Mouse (Mus musculus) mouse embryonic stem cell (cell line): ENCODE measurements around the gene Siah3.

ENCODE experiments used
- in situ Hi-C, 2 experiments: fragments of 300-500 bp; cut with MboI; formaldehyde crosslinking; loops; 1 replicate in 1 of 2; 3 replicates in 1 of 2; pipeline ENCODE4 v1.14.3; 2019 to 2020; ENCODE audit warnings: low sequenced_read_pairs in 2 of 2, low pct_unique_long_range_greater_than_20kb in 1 of 2, mixed read lengths in 1 of 2; ENCODE audit not compliant: unreplicated experiment in 1 of 2

Siah3 gene

DNA sequence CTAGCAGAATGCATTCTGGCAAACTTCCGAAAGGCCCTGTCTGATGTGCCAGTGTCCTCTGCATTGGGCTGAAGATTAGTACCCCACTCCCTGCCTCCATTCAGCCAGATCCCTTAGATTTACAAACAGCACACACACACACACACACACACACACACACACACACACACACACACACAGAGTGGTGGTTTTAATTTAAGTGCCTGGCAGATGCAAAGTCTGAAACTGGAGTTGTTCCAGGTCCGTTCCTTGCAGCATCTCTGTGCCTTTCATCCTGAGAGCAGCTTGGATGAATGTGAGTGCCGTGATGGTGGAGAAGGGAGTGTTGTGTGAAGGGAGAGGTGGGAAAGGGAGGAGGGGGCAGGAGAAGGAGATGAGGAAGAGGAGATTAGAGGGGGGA is 4.2 kb downstream of the Siah3 start:
- in situ Hi-C loops: no loop called here

DNA sequence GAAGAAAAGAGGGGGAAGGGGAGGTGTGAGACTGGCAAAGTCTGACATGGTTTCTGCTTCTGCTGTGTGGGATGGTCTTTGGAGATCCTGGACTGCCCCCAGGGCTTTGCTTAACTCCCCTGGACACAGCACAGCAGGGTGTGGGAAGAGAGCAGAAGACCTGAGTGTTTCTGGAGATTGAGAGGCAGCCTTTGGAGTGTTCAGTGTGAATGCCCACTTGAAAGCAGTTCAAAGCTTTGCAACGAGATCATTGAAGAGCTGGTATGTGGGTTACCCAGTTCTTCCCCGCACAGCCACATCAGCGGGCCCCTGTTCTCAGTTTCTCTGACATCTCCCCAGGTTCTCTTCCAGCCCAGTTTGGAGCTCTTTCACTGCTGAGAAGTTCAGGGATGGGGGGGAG is 4.7 kb downstream of the Siah3 start:
- in situ Hi-C loops: no loop called here

DNA sequence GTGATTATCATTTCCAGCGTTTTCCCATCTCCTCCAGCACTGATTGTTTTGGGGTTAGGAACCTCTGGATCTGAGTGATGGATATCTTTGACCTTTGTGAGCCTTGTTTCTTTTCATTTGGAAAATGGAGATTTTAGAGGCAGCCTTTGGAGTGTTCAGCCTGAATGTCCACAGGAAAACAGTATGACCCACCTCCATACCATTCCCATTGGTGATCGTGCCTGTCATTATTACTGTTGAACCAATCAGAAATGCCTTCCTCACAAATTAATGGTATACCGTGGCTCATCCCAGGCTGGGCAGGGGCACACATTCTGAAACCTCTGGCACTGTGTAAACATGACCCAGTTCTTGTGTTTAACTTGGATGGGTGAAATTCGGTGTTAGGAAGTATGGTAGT is 6.0 kb downstream of the Siah3 start:
- in situ Hi-C loops: no loop called here

DNA sequence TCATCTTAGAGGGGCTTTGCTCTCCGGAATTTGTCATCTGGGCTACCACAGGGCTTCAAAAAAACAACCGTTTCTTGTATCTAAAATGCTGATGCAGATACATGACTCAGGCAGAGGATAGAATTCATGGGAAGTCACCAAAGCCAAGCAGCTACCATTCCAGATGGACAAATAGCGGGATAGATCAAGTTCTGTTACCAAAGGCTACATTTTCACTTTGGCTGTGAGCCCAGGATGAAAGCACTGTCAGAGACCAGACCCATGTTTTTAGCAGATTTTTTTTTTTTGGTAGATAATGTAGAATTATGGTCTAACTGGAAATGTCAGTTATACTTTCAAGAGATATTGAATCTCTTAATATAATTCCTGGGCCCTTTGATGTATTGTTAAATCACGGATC is 7.4 kb downstream of the Siah3 start:
- in situ Hi-C loops: no loop called here

DNA sequence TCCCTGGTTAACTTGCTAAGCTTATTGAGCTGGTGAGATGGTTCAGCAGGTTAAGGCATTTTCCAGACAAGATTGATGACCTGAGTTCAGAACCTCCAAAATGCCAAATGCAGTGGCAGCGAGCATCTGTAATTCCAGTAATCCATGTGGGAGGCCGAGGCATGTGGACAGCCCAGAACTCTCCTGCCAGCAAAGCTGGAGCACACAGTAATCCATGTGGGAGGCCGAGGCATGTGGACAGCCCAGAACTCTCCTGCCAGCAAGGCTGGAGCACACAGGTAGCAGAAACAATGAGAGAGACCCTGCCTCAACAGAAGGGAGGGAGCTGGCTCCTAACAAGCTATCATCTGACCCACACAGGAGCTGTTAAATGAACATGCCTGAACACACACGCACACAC is 13.2 kb downstream of the Siah3 start:
- in situ Hi-C loops: no loop called here

DNA sequence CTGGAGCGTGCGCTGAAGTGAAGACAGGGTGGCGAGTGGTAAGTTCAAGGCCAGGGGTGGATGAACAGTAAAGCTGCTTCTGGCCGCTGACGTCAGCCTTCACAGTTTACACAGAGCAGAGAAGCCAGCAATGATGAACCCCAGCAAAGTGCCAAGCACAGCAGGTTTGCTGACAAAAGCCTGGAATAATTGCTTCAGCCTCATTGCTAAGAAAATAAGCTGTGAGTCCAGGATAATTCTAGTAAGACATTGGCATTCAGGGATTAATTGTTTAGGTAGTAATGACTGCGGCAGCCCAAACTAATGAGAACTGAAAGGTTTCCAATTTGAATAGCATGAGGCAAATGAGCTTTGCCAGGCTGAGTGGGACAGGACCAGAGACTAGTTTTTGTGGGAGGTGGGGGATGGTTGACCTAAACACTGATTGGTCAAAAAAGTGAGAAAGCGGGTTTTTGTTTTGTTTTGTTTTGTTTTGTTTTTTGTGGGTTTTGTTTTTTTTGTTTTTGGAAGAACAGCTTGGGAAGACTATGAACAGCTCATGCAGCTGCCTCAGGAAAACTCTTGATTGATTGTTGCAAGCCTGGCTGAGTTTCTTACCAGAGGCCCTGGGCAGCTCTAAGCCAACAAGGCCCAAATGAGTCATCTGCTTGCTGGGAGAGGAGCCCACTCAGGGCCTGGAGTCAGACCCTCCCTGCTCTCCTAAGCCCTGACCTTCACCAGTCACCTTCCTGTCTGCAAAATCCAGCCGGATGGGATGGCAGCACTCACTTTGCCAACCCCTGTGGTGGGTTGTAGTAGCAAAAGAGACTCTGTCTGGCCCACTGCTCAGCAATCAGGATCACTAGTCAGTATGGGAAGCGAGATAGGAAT is 17.5 kb downstream of the Siah3 start:
- in situ Hi-C loops: no loop called here

DNA sequence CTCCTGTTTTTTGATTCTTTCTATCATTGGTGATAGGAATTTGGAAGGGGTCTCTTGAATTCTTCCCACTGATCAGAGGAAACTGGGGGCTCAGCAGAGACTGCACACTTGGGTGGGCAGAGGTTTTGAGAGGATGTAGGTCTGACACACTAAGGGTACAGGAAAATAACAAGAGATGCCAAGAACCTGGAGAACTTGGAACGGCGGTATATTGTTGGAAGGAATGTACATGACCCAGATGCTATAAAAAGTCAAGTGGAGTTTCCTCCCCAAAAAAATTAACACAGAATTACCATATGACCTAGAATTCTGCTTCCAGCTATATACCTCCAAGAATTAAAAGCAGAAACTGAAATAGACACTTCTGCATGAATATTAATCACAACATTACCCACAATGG is 20.1 kb downstream of the Siah3 start:
- in situ Hi-C loops: no loop called here

DNA sequence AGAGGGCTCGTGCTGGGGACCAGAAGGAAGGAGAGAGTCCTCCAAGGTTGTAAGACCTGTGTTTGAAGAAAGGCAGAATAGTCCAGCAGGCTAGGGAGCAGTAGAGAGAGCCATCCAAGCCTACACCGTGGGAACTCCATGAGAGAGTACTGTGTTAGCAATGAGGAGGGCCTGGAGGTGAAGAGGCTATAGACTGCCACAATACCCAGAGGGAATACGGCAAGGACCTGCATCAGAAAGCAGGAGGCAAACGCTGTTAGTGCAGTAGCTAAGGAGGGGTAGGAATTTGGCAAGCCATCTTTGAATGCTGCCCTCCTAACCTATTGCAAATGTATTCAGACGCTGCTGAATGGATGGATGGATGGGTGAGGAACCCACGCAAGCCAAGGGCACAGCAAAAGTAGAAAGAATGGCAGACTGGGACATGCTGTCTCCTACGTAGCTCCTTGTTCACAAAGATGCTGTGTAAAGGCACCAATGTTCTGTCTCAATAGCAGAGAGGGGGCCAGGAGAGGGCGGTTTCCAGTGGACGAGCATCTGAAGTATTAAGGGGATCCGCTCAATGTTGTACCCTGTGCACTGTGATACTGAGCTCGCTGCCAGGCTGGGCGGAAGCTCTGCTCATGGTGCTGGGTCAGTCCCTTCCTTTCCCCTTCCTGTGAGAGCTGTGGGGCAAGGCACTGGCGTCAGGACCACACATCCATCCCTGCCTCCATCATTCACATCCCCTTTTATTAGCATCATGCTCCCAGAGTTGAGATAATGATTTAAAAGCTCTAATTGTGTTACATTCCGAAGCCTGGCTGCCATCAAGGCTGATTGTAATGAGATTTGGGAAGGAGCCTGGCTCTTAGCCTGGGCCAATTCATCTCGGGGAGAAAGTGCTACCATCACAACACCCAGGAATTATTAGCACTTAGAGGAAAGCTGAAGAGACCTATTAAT is 26.7 kb downstream of the Siah3 start:
- in situ Hi-C loops: no loop called here

DNA sequence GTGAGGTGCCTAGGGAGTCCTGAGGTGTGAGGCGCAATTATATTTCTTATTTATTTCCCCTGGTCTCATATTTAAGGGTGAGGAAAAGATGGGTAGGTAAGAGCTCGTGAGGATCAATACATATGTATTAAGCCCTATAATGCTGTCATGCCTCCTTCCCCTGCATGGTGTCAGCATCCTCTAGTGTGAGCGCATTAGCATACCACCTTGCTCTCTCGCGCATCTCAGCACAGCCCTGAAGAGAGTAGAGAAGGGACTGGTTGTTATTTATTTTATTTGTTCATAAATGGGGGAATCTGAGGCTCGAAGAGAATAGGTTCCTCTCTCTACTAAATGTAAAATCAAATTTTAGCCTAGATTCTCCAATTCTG is 27.4 kb downstream of the Siah3 start:
- in situ Hi-C loops: no loop called here

DNA sequence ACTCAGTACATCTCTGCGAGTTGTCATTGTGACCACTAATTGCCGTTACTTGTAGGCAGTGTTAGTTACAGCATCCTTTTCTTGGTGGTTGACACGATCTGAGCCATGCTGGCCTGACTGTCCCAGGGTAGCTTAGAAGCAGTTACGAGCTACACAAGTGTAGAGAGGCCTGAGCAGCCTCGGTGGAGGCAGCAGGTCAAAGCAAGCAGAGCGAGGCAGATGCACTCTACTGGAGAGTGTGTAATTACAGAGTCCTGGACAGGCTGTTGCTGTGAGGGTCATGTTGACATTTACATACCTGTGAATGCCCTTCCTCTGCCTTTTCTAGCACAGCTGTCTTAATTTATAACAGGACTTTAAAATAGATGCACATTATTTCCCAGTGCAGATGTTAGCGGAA is 32.1 kb downstream of the Siah3 start:
- in situ Hi-C loops: no loop called here

DNA sequence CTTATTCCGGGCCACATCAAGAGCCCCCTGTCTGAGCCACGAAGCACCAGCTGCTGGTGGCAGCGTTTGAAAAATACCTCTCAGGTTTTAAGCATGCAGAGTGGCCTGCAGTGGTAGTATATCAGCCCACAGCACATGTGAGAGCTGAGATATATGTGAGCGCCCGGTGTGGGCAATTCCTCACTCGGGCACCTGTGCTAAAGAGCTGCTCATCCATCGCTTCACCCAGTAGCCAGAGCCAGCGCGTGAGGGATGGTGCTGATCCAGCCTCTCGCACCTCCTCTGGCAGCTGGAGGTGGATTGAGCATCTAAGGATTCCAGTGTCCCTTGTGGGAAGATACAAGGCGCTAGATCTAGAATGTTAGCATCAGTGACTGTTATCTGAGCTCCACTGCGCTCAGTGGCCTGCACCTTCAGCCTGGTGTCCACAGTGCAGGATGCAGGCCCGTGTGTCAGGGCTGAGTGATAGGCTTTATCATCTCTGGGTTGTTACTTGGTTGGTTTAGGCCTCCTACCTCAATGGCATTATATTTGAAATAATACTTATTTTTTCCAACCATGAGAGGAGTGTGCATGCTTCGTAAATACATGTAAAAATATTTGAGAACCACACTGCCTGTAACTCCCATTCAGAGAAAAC is 37.9 kb downstream of the Siah3 start:
- in situ Hi-C loops: no loop called here

DNA sequence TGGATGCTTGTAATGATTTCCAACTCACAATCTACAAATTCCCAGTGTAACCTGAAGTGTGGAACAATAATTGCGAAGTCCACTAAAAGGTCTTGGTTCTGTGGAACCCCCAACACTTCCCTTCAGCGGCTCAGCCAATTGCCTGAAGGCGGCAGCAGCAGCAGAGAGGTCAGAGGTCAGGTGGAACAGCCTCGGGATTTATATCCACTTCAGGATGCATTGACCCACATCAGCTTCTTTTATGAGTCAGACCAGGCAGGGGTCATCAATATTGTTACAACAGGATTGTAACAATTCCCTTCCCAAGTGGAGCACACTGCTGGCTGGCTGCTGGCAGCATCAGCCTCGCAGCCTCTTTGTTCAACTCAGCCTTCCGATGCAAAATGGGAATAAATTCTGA is 39.1 kb downstream of the Siah3 start:
- in situ Hi-C loops: no loop called here

DNA sequence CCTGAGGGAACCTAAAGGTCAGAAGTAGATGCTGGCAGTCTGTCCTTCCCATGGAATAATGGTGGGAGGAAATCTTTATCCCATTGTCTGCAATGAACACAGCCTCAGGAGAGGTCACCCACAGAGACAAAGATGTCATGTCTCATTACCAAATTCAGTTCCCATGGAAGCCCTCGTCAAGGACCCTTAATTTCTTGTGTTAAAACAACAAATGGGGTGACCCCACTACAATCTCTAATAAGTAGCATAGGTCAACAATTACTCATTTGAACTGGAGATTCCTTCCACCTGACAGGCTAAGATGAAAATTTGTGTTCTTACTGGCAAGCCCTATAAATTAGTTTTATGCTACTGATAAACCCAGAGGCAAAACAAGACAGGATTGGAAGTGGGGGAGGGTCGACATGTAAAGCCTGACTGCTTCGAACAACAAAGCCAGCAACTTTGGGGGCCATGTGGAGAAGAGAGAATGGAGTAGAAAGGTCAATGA is 45.8 kb downstream of the Siah3 start:
- in situ Hi-C loops: no loop called here

DNA sequence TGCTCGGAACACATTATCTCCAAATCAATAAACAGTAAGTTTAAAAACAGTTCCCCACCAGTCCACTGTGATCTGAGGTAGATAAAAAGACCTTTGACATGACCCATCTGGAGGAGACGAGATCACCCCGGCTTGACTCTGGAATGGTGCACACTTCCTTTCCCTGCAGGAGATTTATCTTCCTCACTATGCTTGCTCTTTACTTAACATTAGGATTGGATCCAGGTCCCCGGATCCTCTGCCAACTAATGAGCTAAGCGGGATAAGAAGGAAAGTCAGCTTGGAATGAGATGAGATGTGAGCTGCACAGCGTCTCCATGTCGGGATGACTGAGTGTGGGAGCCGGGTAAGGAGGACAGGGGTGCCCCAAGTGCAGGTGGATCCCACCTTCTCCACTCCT is 46.7 kb downstream of the Siah3 start:
- in situ Hi-C loops: no loop called here

DNA sequence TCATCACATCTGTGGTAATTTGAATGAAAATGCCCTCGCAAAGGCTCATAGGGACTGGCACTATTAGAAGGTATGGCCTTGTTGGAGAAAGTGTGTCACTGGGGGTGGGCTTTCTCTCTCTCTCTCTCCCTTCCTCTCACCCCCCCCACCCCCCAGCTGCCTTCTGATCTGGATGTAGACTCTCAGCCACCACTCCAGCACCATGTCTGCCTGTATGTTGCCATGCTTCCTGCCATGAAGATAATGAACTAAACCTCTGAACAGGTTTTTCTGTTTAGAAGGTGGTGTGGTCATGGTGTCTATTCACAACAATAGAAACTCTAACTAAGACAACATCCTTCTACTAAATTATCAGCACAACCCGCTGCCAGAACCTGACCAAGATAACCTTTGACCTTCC is 48.5 kb downstream of the Siah3 start:
- in situ Hi-C loops: no loop called here

DNA sequence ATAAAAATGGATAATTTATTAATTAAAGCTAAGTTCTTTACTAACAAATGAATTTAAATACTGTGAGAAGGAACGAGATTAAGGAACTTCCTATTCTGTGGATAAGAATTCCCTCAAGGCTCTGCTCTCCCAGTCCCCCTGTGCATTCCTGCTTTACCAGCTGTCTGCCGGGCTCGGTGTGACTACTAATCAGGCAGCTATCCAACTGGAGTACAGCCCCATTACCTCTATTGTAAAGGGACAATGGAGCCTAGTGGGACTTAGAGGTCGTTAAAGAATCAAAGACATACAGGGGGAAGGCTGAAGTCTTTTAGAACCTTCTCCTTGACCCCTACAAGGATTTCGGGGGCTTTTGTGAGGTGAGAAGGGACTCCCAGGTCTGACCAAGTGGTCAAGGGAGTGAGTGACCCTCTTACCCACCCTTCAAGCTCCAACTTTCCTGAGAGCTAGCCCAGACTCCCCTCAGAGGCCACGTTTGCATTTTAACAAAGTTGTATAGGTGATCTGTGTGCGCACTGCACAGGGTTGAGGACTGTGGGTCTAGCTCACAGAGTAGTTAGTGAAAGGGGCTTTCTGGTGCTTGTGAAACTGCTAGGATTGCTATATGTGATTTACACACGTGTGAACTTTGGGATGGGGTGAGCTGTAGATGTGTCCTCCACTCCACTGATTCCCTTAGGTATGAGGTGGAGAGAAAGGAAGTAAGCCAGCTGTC is 49.5 kb downstream of the Siah3 start:
- in situ Hi-C loops: no loop called here

DNA sequence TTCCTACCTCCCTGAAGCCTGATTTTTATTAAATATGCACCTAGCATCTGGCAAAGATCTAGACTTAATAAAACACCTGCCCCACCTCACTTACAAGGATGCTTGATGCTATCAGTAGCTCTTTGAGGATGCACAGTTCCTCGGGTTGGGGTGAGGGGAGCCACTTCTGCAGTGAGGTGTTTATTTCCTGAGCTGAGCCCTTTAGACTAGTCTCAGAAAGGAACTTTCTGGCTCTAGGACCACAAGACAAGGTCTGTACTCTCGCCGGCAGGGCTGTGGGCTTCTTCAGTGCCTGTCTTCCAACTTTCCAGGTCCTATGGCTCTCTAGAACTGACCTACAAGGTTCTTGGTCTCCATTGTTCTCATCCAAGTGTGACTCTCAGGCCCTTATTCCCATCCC is 50.5 kb downstream of the Siah3 start:
- in situ Hi-C loops: no loop called here

DNA sequence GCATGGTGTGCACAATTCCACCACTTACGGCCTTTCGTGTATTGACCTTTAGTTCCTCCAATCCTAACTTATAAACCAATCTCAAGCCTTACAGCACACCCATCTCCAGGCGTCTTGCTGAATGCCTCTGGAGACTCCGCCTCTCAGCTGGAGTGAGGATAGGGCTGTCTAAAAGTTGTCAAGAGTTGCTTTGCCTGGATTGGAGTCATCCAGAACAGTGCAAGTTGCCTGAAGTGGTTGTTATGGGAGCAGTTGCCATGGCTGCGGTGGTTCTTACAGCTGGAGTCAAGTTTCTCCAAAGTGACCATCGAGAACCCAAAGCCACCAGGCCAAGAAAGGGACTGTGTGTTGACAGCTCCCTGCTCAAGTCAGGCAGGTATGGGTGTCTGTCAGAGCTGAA is 54.3 kb downstream of the Siah3 start:
- in situ Hi-C loops: no loop called here

DNA sequence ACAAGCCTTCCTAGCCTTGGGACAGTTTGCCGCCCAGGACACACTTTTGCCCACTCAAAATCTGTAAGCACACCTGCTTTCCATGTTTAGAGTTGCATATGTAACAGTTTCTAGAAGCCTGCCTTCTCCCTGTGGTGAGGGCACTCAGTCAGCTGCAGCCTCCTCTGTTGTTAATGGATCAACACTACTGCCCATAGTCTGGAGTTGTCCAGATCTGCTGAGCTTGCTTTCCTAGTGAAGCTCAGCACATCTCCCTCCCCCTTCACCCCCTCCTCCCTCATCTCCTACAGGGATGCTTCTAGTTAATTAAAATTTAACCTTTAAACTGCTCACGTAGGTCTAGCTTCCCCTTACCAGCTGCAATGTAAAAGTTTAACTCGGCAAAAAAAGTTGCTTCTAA is 57.2 kb downstream of the Siah3 start:
- in situ Hi-C loops: no loop called here
